Mouse (Mus musculus) embryonic facial prominence, embryonic 12.5 days (tissue): ENCODE measurements around the gene Kdm1b. TPM values are rescaled to one million over a fixed set of nuclear protein-coding genes. Genes with fewer than 3 reads are reported as not detected.

Experiments
- ATAC-seq: fragments of 200-750 bp; cut with Nextera tagmentation; 2 replicates; pipeline ENCODE4 v1.8.0; 2017; ENCODE audit not compliant: insufficient number of reproducible peaks, insufficient read depth, low FRiP score, low TSS enrichment
- H3K27ac ChIP-seq: fragments of 300-500 bp; sonication (generic); 2 replicates; pipeline ENCODE4 v1.5.1; 2016; ENCODE audit warnings: mild to moderate bottlenecking
- H3K27me3 ChIP-seq: fragments of 300-500 bp; sonication (generic); 2 replicates; pipeline ENCODE4 v1.6.1; 2016; ENCODE audit warnings: mild to moderate bottlenecking, moderate library complexity
- H3K36me3 ChIP-seq: fragments of 300-500 bp; sonication (generic); 2 replicates; pipeline ENCODE4 v1.6.1; 2016; ENCODE audit warnings: mild to moderate bottlenecking
- H3K4me1 ChIP-seq: fragments of 300-500 bp; sonication (generic); 2 replicates; pipeline ENCODE4 v1.6.1; 2016
- H3K4me2 ChIP-seq: fragments of 300-500 bp; sonication (generic); replicated peaks from 2 replicates; pipeline ENCODE4 v1.6.1; 2016; ENCODE audit warnings: mild to moderate bottlenecking, moderate library complexity
- H3K4me3 ChIP-seq: fragments of 300-500 bp; sonication (generic); 2 replicates; pipeline ENCODE4 v1.5.1; 2016; ENCODE audit warnings: mild to moderate bottlenecking
- H3K9ac ChIP-seq: fragments of 300-500 bp; sonication (generic); 2 replicates; pipeline ENCODE4 v1.6.1; 2016; ENCODE audit warnings: mild to moderate bottlenecking, moderate library complexity
- H3K9me3 ChIP-seq: fragments of 300-500 bp; sonication (generic); 2 replicates; pipeline ENCODE4 v1.6.1; 2016; ENCODE audit warnings: mild to moderate bottlenecking, moderate library complexity
- WGBS: fragments of 180-500 bp; shearing (Covaris S2); methylation state at CpG from one replicate; pipeline ENCODE4 v1.1.7; 2016; 5-methylcytosine and 5-hydroxymethylcytosine counted together
- polyA plus RNA-seq: library from polyadenylated mRNA; unstranded; fragments of >200 nt; fragmentation: Nextera tagmentation; extraction: Ambion mirVana; gene quantifications from 2 replicates; pipeline ENCODE4 v1.2.1, GENCODE M21; 2016

The Kdm1b gene
- polyA plus RNA-seq, 1 experiment from 2014 or later = 14.8 TPM

GRCm38 (mm10) chr13:47063985-47064760, 20.9 kb downstream of the Kdm1b start:
- Histone ChIP-seq H3K9me3 (no peaks in the 10 kb centered on the region), H3K36me3 (peaks cover 26% of the 10 kb centered on the region), H3K27ac (no peak overlapping the region), H3K4me1 (no peaks in the 10 kb centered on the region), H3K9ac (no peak overlapping the region), H3K4me2 (no peak overlapping the region), H3K4me3 (no peak overlapping the region), H3K27me3 (no peaks in the 10 kb centered on the region)
- 83% methylated on average over 15 of the region's 15 CpGs for WGBS
- ATAC-seq = no peak

GRCm38 (mm10) chr13:47066516-47066915, 23.2 kb downstream of the Kdm1b start:
- no peak for ATAC-seq
- no peaks in the 10 kb centered on the region for H3K27me3 ChIP-seq

GRCm38 (mm10) chr13:47067001-47067400, 23.7 kb downstream of the Kdm1b start:
- WGBS = 87% methylated on average over 6 of the region's 6 CpGs

More at GRCm38 (mm10) chr13:47066516-47066915, 23.2 kb downstream of the Kdm1b start:
- Histone ChIP-seq H3K27ac (no peak overlapping the region), H3K4me2 (no peak overlapping the region), H3K9me3 (no peaks in the 10 kb centered on the region), H3K36me3 (peaks cover 16% of the 10 kb centered on the region), H3K9ac (no peak overlapping the region), H3K4me1 (no peaks in the 10 kb centered on the region), H3K4me3 (no peak overlapping the region)
- WGBS = 93% methylated on average over 10 of the region's 10 CpGs

GRCm38 (mm10) chr13:47070329-47071080, 27.2 kb downstream of the Kdm1b start:
- no peak overlapping the region for H3K4me2 ChIP-seq
- H3K9ac ChIP-seq = no peak overlapping the region
- WGBS = 78% methylated on average over 15 of the region's 15 CpGs
- ATAC-seq = no peak
- H3K4me1 ChIP-seq = no peaks in the 10 kb centered on the region
- no peak overlapping the region for H3K27ac ChIP-seq
- no peaks in the 10 kb centered on the region for H3K27me3 ChIP-seq
- peaks cover 23% of the 10 kb centered on the region for H3K36me3 ChIP-seq
- no peaks in the 10 kb centered on the region for H3K9me3 ChIP-seq
- H3K4me3 ChIP-seq = no peak overlapping the region

More at GRCm38 (mm10) chr13:47067001-47067400, 23.7 kb downstream of the Kdm1b start:
- Histone ChIP-seq H3K27ac (no peak overlapping the region), H3K36me3 (peaks cover 18% of the 10 kb centered on the region), H3K9ac (no peak overlapping the region), H3K9me3 (no peaks in the 10 kb centered on the region), H3K4me2 (no peak overlapping the region), H3K4me3 (no peak overlapping the region), H3K4me1 (no peaks in the 10 kb centered on the region), H3K27me3 (no peaks in the 10 kb centered on the region)
- ATAC-seq = no peak

- H3K27ac ChIP-seq = no peak overlapping the region
- H3K36me3 ChIP-seq = peaks cover 18% of the 10 kb centered on the region
- ATAC-seq = no peak
- no peak overlapping the region for H3K4me3 ChIP-seq
- no peaks in the 10 kb centered on the region for H3K9me3 ChIP-seq
- H3K9ac ChIP-seq = no peak overlapping the region
- H3K27me3 ChIP-seq = no peaks in the 10 kb centered on the region
- H3K4me2 ChIP-seq = no peak overlapping the region
- 91% methylated on average over 13 of the region's 13 CpGs for WGBS
- H3K4me1 ChIP-seq = no peaks in the 10 kb centered on the region
These were observed 28.6 kb downstream of the Kdm1b start for GRCm38 (mm10) chr13:47071871-47072270.

- Histone ChIP-seq H3K9ac (no peak overlapping the region), H3K4me1 (no peaks in the 10 kb centered on the region), H3K27me3 (no peaks in the 10 kb centered on the region), H3K9me3 (no peaks in the 10 kb centered on the region), H3K4me2 (no peak overlapping the region), H3K4me3 (no peak overlapping the region), H3K27ac (no peak overlapping the region), H3K36me3 (peaks cover 14% of the 10 kb centered on the region)
- ATAC-seq = no peak
- 91% methylated on average over 5 of the region's 5 CpGs for WGBS
These were observed 29.2 kb downstream of the Kdm1b start for GRCm38 (mm10) chr13:47072484-47072883.

- no peak overlapping the region for H3K9ac ChIP-seq
- peaks cover 37% of the 10 kb centered on the region for H3K36me3 ChIP-seq
- ATAC-seq = no peak
- H3K4me1 ChIP-seq = no peaks in the 10 kb centered on the region
- no peak overlapping the region for H3K4me3 ChIP-seq
- H3K27me3 ChIP-seq = no peaks in the 10 kb centered on the region
- WGBS = 83% methylated on average over 5 of the region's 5 CpGs
- H3K4me2 ChIP-seq = no peak overlapping the region
- H3K9me3 ChIP-seq = no peaks in the 10 kb centered on the region
- no peak overlapping the region for H3K27ac ChIP-seq
These were observed 32.9 kb downstream of the Kdm1b start for GRCm38 (mm10) chr13:47076156-47076555.

GRCm38 (mm10) chr13:47077367-47077766, 34.1 kb downstream of the Kdm1b start:
- ATAC-seq = no peak
- no peaks in the 10 kb centered on the region for H3K9me3 ChIP-seq
- no peaks in the 10 kb centered on the region for H3K4me1 ChIP-seq
- no peaks in the 10 kb centered on the region for H3K27me3 ChIP-seq
- H3K4me2 ChIP-seq = no peak overlapping the region
- H3K9ac ChIP-seq = no peak overlapping the region
- no peak overlapping the region for H3K4me3 ChIP-seq
- H3K36me3 ChIP-seq = peaks cover 36% of the 10 kb centered on the region
- H3K27ac ChIP-seq = no peak overlapping the region

GRCm38 (mm10) chr13:47078799-47079198, 35.5 kb downstream of the Kdm1b start:
- peaks cover 28% of the 10 kb centered on the region for H3K36me3 ChIP-seq
- no peak overlapping the region for H3K27ac ChIP-seq
- H3K4me1 ChIP-seq = no peaks in the 10 kb centered on the region
- no peak overlapping the region for H3K9ac ChIP-seq
- H3K27me3 ChIP-seq = no peaks in the 10 kb centered on the region
- no peak for ATAC-seq
- WGBS = 72% methylated on average over 5 of the region's 5 CpGs
- H3K4me2 ChIP-seq = no peak overlapping the region
- no peaks in the 10 kb centered on the region for H3K9me3 ChIP-seq
- H3K4me3 ChIP-seq = no peak overlapping the region

- H3K4me1 ChIP-seq = no peaks in the 10 kb centered on the region
- no peak for ATAC-seq
- no peak overlapping the region for H3K4me2 ChIP-seq
- H3K27ac ChIP-seq = no peak overlapping the region
- WGBS = 91% methylated on average over 4 of the region's 4 CpGs
- H3K36me3 ChIP-seq = peaks cover 32% of the 10 kb centered on the region
- H3K4me3 ChIP-seq = no peak overlapping the region
- H3K9me3 ChIP-seq = no peaks in the 10 kb centered on the region
- no peaks in the 10 kb centered on the region for H3K27me3 ChIP-seq
- H3K9ac ChIP-seq = no peak overlapping the region
These were observed 37.7 kb downstream of the Kdm1b start for GRCm38 (mm10) chr13:47080905-47081505.

GRCm38 (mm10) chr13:47088433-47088832, 45.1 kb downstream of the Kdm1b start:
- Histone ChIP-seq H3K4me2 (no peak overlapping the region), H3K9me3 (no peaks in the 10 kb centered on the region), H3K4me1 (no peaks in the 10 kb centered on the region), H3K36me3 (peaks cover 34% of the 10 kb centered on the region), H3K4me3 (no peak overlapping the region), H3K9ac (no peak overlapping the region), H3K27ac (no peak overlapping the region), H3K27me3 (no peaks in the 10 kb centered on the region)
- WGBS = 93% methylated on average over 1 of the region's 1 CpGs
- ATAC-seq = no peak

GRCm38 (mm10) chr13:47089271-47089670, 46.0 kb downstream of the Kdm1b start:
- Histone ChIP-seq H3K4me3 (no peak overlapping the region), H3K4me1 (no peaks in the 10 kb centered on the region), H3K27ac (no peak overlapping the region), H3K9me3 (no peaks in the 10 kb centered on the region), H3K27me3 (no peaks in the 10 kb centered on the region), H3K9ac (no peak overlapping the region), H3K36me3 (peaks cover 41% of the 10 kb centered on the region), H3K4me2 (no peak overlapping the region)
- WGBS = 95% methylated on average over 2 of the region's 2 CpGs
- no peak for ATAC-seq
